In genomic region chr13:74638793-74639711, GRCm38 (mm10) we compare ENCODE assay signal across 8 mouse cellular contexts. TPM values are rescaled to one million over a fixed set of nuclear protein-coding genes. Genes with fewer than 3 reads are reported as not detected.
DNase-seq lines count a peak whose midpoint lies in the region; ATAC-seq and TF ChIP-seq lines count a peak whose summit lies in the region.

Gene Erap1 (plus strand): TSS chr13:74639568.

- DNase-seq in Patski (ENCODE audit: low read depth, low spot score) = peak; percentile 19
- DNase-seq in heart, postnatal 25 days (ENCODE audit: low spot score) = no peak
- DNase-seq in large intestine, adult 2 months (ENCODE audit: low read depth, low spot score) = peak; percentile 39
- peak; percentile 41 for DNase-seq in liver, postnatal 0 days
- peak; percentile 10 to 15 for DNase-seq in urinary bladder, postnatal 36 days (ENCODE audit: low spot score in 2 of 2)

- no peaks in the 10 kb centered on the region for H3K9me3 ChIP-seq in forebrain, embryonic 13.5 days (replicated peaks)
- H3K9me3 ChIP-seq in liver, postnatal 0 days (ENCODE audit: low read length) = no peaks in the 10 kb centered on the region
- no peaks in the 10 kb centered on the region for H3K9me3 ChIP-seq in neural tube, embryonic 14.5 days (ENCODE audit: control insufficient read depth, low read length)

- no peaks in the 10 kb centered on the region for H3K27me3 ChIP-seq in Patski
- H3K27me3 ChIP-seq in forebrain, embryonic 13.5 days = no peaks in the 10 kb centered on the region
- no peaks in the 10 kb centered on the region for H3K27me3 ChIP-seq in liver, postnatal 0 days (ENCODE audit: insufficient read depth, low read length)
- no peaks in the 10 kb centered on the region for H3K27me3 ChIP-seq in neural tube, embryonic 14.5 days (ENCODE audit: control insufficient read depth, insufficient read depth, low read length)

- peak; percentile 83 for TF ChIP-seq CTCF in Patski (IDR thresholded peaks at IDR 0.05)
- peak; percentile 85 for TF ChIP-seq CTCF in liver, postnatal 0 days (IDR thresholded peaks at IDR 0.05; ENCODE audit: low read depth)

- ATAC-seq in Patski = peak; percentile 45
- peak; percentile 49 for ATAC-seq in cerebellum, adult (ENCODE audit: insufficient number of reproducible peaks, low FRiP score, low TSS enrichment)
- peak; percentile 79 for ATAC-seq in forebrain, embryonic 13.5 days
- ATAC-seq in liver, postnatal 0 days = peak; percentile 58
- peak; percentile 73 for ATAC-seq in neural tube, embryonic 14.5 days (ENCODE audit: low read depth)

- TF ChIP-seq EP300 in liver, postnatal 0 days (IDR thresholded peaks at IDR 0.05; ENCODE audit: low read depth) = 0 out of 2 replicates have a peak, but pooled peaks have one; percentile 15

- WGBS in forebrain, embryonic 13.5 days = under 1% methylated on average over 12 of the region's 12 CpGs
- under 1% methylated on average over 12 of the region's 12 CpGs for WGBS in large intestine, adult 2 months
- under 1% methylated on average over 12 of the region's 12 CpGs for WGBS in liver, postnatal 0 days (ENCODE audit: insufficient replicate concordance)
- 1% methylated on average over 12 of the region's 12 CpGs for WGBS in neural tube, embryonic 14.5 days

- in situ Hi-C loops in Patski (cut with MboI; ENCODE audit: low pct_unique_long_range_greater_than_20kb) = loop anchor here (5.0 to 10.0 kb wide), 2 partner anchors 218 to 566 kb away; no protein-coding TSS in a partner anchor

- no peaks in the 10 kb centered on the region for H3K36me3 ChIP-seq in forebrain, embryonic 13.5 days (ENCODE audit: poor library complexity, severe bottlenecking)
- no peaks in the 10 kb centered on the region for H3K36me3 ChIP-seq in liver, postnatal 0 days (replicated peaks; ENCODE audit: insufficient read depth, low read length)
- no peaks in the 10 kb centered on the region for H3K36me3 ChIP-seq in neural tube, embryonic 14.5 days (ENCODE audit: control insufficient read depth, insufficient read depth, low read length)

- POLR2A ChIA-PET in Patski (lab: Charles Lee) = no interaction called here

- H3K4me3 ChIP-seq in forebrain, embryonic 13.5 days = peak within 1 kb of the TSS; percentile 71
- H3K4me3 ChIP-seq in liver, postnatal 0 days (ENCODE audit: low read depth, low read length) = peak within 1 kb of the TSS; percentile 98
- peak within 1 kb of the TSS; percentile 74 for H3K4me3 ChIP-seq in neural tube, embryonic 14.5 days (ENCODE audit: low read depth, low read length)

- intact Hi-C loops in heart, postnatal 25 days (cut with DNase I) = loop anchor here (2.0 kb wide), 1 partner anchor 216 kb away; no protein-coding TSS in a partner anchor

- peak within 1 kb of the TSS; percentile 79 for H3K9ac ChIP-seq in forebrain, embryonic 13.5 days
- peak within 1 kb of the TSS; percentile 97 for H3K9ac ChIP-seq in liver, postnatal 0 days (replicated peaks)
- peak within 1 kb of the TSS; percentile 76 for H3K9ac ChIP-seq in neural tube, embryonic 14.5 days (replicated peaks; ENCODE audit: low read depth, low read length)

- H3K27ac ChIP-seq in forebrain, embryonic 13.5 days = peak within 1 kb of the TSS; percentile 63
- peak within 1 kb of the TSS; percentile 99 for H3K27ac ChIP-seq in liver, postnatal 0 days (ENCODE audit: low read depth)
- peak within 1 kb of the TSS; percentile 75 for H3K27ac ChIP-seq in neural tube, embryonic 14.5 days (ENCODE audit: low read depth, low read length)

- peak within 1 kb of the TSS; percentile 77 for H3K4me2 ChIP-seq in forebrain, embryonic 13.5 days
- H3K4me2 ChIP-seq in liver, postnatal 0 days (ENCODE audit: low read depth, low read length) = peak within 1 kb of the TSS; percentile 99
- peak within 1 kb of the TSS; percentile 65 for H3K4me2 ChIP-seq in neural tube, embryonic 14.5 days (ENCODE audit: low read depth, low read length)

- CTCF ChIA-PET in Patski (lab: Charles Lee) = no interaction called here

- peaks cover 6% of the 10 kb centered on the region; the same call in 1 of the 2 replicates for H3K4me1 ChIP-seq in forebrain, embryonic 13.5 days
- H3K4me1 ChIP-seq in liver, postnatal 0 days (ENCODE audit: insufficient read depth) = no peaks in the 10 kb centered on the region
- H3K4me1 ChIP-seq in neural tube, embryonic 14.5 days (ENCODE audit: control insufficient read depth, insufficient read depth, low read length) = no peaks in the 10 kb centered on the region; the same call in 1 of the 2 replicates

RNA-seq across cellular contexts. Expression of gene Erap1, which starts in this region (rescaled TPM):
- polyA plus RNA-seq in Patski (2021) = 29.3 TPM
- polyA plus RNA-seq in forebrain, embryonic 13.5 days (2015; fragmentation: Nextera tagmentation; extraction: Ambion mirVana) = 3.2 and 4.1 TPM in 2 replicates
- total RNA-seq in heart, postnatal 25 days (2021) = 10 to 100 TPM; 37.7 to 48.1 TPM
- 33.0 and 59.0 TPM in 2 replicates for polyA plus RNA-seq in large intestine, adult 2 months (2012; rRNA removed)
- 28.5 and 34.2 TPM in 2 replicates for polyA plus RNA-seq in liver, postnatal 0 days (2015; fragmentation: Nextera tagmentation; extraction: Ambion mirVana)
- 4.7 and 4.8 TPM in 2 replicates for polyA plus RNA-seq in neural tube, embryonic 14.5 days (2014; fragmentation: Nextera tagmentation; extraction: Ambion mirVana)
